In genomic region chr4:50772456-50772855, GRCm38 (mm10) we compare ENCODE assay signal across 22 mouse cellular contexts.
DNase-seq lines count a peak whose midpoint lies in the region; ATAC-seq and TF ChIP-seq lines count a peak whose summit lies in the region.
"Had no signal": no experiment of that assay in that cellular context is flagged by ENCODE, and none has a peak within 500 bp of the region (broad histone marks: within the 10 kb centered on the region; RNA-seq: fewer than 3 reads in every experiment).

No protein-coding gene starts in this region.

- peak; percentile 6 for DNase-seq in adrenal gland, postnatal 10 days
- no peak for DNase-seq in adrenal gland, adult (ENCODE audit: inconsistent age in 2 of 2, low spot score in 1 of 2)
- DNase-seq in forebrain, postnatal 0 days: peak; percentile 10
- DNase-seq in adipocyte (ENCODE audit: low spot score): peak; percentile 43
- no peak for DNase-seq in urinary bladder, postnatal 4 days (ENCODE audit: low spot score in 2 of 2)
- DNase-seq: adrenal gland, postnatal 25 days; B cell, adult 2 months; cerebellum, adult 11 months; cerebellum, adult 8-10 months; cerebellum, postnatal 25 days; gastrocnemius, postnatal 36 days; heart, adult 11 months; heart, postnatal 10 days; heart, postnatal 4 days; kidney, adult 11 months; kidney, adult 9 months had no signal

- H3K4me3 ChIP-seq in forebrain, postnatal 0 days (ENCODE audit: low read depth, low read length): no peak overlapping the region
- no peak overlapping the region for H3K4me3 ChIP-seq in forebrain, embryonic 12.5 days (replicated peaks)
- H3K4me3 ChIP-seq: heart, embryonic 10.5 days had no signal

- ATAC-seq in forebrain, postnatal 0 days: no peak
- ATAC-seq in forebrain, embryonic 12.5 days (ENCODE audit: low FRiP score): no peak
- peak; percentile 85 to 96 for ATAC-seq in hematopoietic stem cell, adult 5-6 weeks (replicated peaks in 1 of 2; ENCODE audit: insufficient read depth in 1 of 2, low FRiP score in 2 of 2, low TSS enrichment in 1 of 2, low read depth in 1 of 2, poor library complexity in 2 of 2, severe bottlenecking in 2 of 2)
- ATAC-seq: CD4-positive, CD25-positive, alpha-beta regulatory T cell, adult 4 months; hindbrain, embryonic 16.5 days had no signal

- H3K9ac ChIP-seq in forebrain, postnatal 0 days: no peak overlapping the region
- no peak overlapping the region for H3K9ac ChIP-seq in forebrain, embryonic 12.5 days

- H3K27ac ChIP-seq in forebrain, postnatal 0 days (ENCODE audit: low read depth, low read length): no peak overlapping the region
- H3K27ac ChIP-seq in forebrain, embryonic 12.5 days: no peak overlapping the region
- H3K27ac ChIP-seq: heart, embryonic 10.5 days had no signal

- no peaks in the 10 kb centered on the region for H3K4me1 ChIP-seq in forebrain, postnatal 0 days (ENCODE audit: insufficient read depth)
- H3K4me1 ChIP-seq in forebrain, embryonic 12.5 days: no peaks in the 10 kb centered on the region; the same call in 1 of the 2 replicates
- H3K4me1 ChIP-seq: heart, embryonic 10.5 days had no signal

- no peaks in the 10 kb centered on the region for H3K9me3 ChIP-seq in forebrain, postnatal 0 days (ENCODE audit: low read length)
- H3K9me3 ChIP-seq in forebrain, embryonic 12.5 days: no peaks in the 10 kb centered on the region
- H3K9me3 ChIP-seq: G1E; heart, embryonic 10.5 days had no signal

- no peak overlapping the region for H3K4me2 ChIP-seq in forebrain, postnatal 0 days (ENCODE audit: low read depth)
- no peak overlapping the region for H3K4me2 ChIP-seq in forebrain, embryonic 12.5 days

- TF ChIP-seq CTCF in forebrain, postnatal 0 days (IDR thresholded peaks at IDR 0.05; ENCODE audit: low read depth): no peak

- H3K27me3 ChIP-seq in forebrain, postnatal 0 days (ENCODE audit: insufficient read depth, low read length): no peaks in the 10 kb centered on the region
- no peaks in the 10 kb centered on the region for H3K27me3 ChIP-seq in forebrain, embryonic 12.5 days

- H3K36me3 ChIP-seq in forebrain, postnatal 0 days (ENCODE audit: insufficient read depth): no peaks in the 10 kb centered on the region
- H3K36me3 ChIP-seq in forebrain, embryonic 12.5 days (replicated peaks): no peaks in the 10 kb centered on the region
- H3K36me3 ChIP-seq: G1E; heart, embryonic 10.5 days had no signal

Comparison
In these comparisons a context has a peak if more than half of its experiments do, and no peak if none do; other contexts are left out.
1. DNase-seq: peak in adrenal gland, postnatal 10 days (single experiment), forebrain, postnatal 0 days (single experiment) and adipocyte (single experiment); none in adrenal gland, adult (0 of 2) and urinary bladder, postnatal 4 days (0 of 2).
2. ATAC-seq: peak in hematopoietic stem cell, adult 5-6 weeks (2 of 2); none in forebrain, postnatal 0 days (single experiment) and forebrain, embryonic 12.5 days (single experiment).